Mouse (Mus musculus) liver, embryonic 11.5 days (tissue): ENCODE measurements at regions not wholly inside any gene's neighbourhood (a gene's known extent, or its start where the extent isn't known, plus 50 kb on each side); places are given as distances from the start of the nearest gene placed in this dataset.

ENCODE experiments used
- ATAC-seq: fragments of 200-750 bp; cut with Nextera tagmentation; replicated peaks from 2 replicates; pipeline ENCODE4 v1.8.0; 2017; ENCODE audit warnings: moderate number of reproducible peaks, mild to moderate bottlenecking, moderate TSS enrichment, moderate library complexity; ENCODE audit not compliant: low FRiP score
- DNase-seq: peaks from one replicate; pipeline ENCODE4 v3.0.0-alpha.2; 2017; ENCODE audit warnings: low spot score
- H3K27ac ChIP-seq: fragments of 300-500 bp; sonication (generic); 2 replicates; pipeline ENCODE4 v1.5.1; 2014; ENCODE audit warnings: mild to moderate bottlenecking, low read depth, low read length, control low read depth
- H3K27me3 ChIP-seq: fragments of 300-500 bp; sonication (generic); replicated peaks from 2 replicates; pipeline ENCODE4 v1.6.1; 2014; ENCODE audit warnings: low read length, mixed read lengths; ENCODE audit not compliant: control insufficient read depth, insufficient read depth
- H3K36me3 ChIP-seq: fragments of 300-500 bp; sonication (generic); 2 replicates; pipeline ENCODE4 v1.6.1; 2014; ENCODE audit warnings: mild to moderate bottlenecking, low read length, moderate library complexity, mixed read lengths; ENCODE audit not compliant: control insufficient read depth, insufficient read depth
- H3K4me1 ChIP-seq: fragments of 300-500 bp; sonication (generic); replicated peaks from 2 replicates; pipeline ENCODE4 v1.6.1; 2014; ENCODE audit warnings: low read length, mixed read lengths; ENCODE audit not compliant: control insufficient read depth, insufficient read depth
- H3K4me2 ChIP-seq: fragments of 300-500 bp; sonication (generic); 2 replicates; pipeline ENCODE4 v1.6.1; 2014; ENCODE audit warnings: mild to moderate bottlenecking, control low read depth, moderate library complexity
- H3K4me3 ChIP-seq: fragments of 300-500 bp; sonication (generic); 2 replicates; pipeline ENCODE4 v1.5.1; 2014; ENCODE audit warnings: low read depth, low read length, control low read depth
- H3K9ac ChIP-seq: fragments of 300-500 bp; sonication (generic); 2 replicates; pipeline ENCODE4 v1.6.1; 2014; ENCODE audit warnings: low read depth, low read length, control low read depth
- H3K9me3 ChIP-seq: fragments of 300-500 bp; sonication (generic); 2 replicates; pipeline ENCODE4 v1.6.1; 2016; ENCODE audit warnings: low read length, inconsistent platforms, mixed read lengths; ENCODE audit not compliant: control insufficient read depth
- WGBS: fragments of 180-500 bp; shearing (Covaris S2); extraction: QIAGEN DNeasy Blood & Tissue Kit; methylation state at CpG from one replicate; pipeline ENCODE4 v1.1.7; 2014; 5-methylcytosine and 5-hydroxymethylcytosine counted together

DNA sequence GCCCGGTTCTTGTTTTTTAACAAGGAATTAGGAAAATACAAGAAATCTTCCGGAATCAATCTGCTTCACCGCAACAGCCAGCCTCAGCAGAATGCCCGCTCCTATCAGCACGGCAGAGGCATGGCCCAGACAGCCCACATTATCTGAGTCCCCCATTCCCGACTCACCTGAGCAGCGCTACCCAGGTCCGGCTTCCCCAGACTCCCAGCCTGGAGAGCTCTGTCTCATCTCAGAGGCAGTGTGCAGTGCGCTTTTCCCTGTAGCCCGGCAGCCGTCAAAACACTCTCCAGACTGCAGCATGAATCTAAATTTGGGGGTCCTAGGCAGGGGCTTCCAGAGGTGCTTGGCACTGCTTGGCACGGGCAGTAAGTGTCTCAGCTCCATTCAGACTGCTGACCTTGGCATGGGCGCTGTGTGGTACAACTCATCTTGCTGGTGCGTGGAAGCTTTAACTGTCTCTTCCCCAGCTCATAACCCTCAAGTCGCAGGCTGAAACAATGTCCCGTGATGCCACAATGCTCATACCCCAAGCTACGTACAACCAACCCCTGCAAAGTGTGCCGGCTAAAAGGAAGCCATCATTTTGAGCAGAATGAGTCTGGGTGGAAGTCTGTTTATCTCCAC, 182.2 kb downstream of the Sox11 start:
- Histone ChIP-seq H3K27ac (no peak overlapping the region), H3K36me3 (no peaks in the 10 kb centered on the region), H3K9me3 (no peaks in the 10 kb centered on the region), H3K4me2 (no peak overlapping the region), H3K27me3 (no peaks in the 10 kb centered on the region), H3K4me1 (no peaks in the 10 kb centered on the region), H3K4me3 (no peak overlapping the region), H3K9ac (no peak overlapping the region)
- 76% methylated on average over 18 of the region's 18 CpGs for WGBS
- ATAC-seq (no peak), DNase-seq (no peak)

GRCm38 (mm10) chr12:27159416-27160062, 182.8 kb downstream of the Sox11 start:
- 80% methylated on average over 8 of the region's 8 CpGs for WGBS
- no peak for DNase-seq
- Histone ChIP-seq H3K27ac (no peak overlapping the region), H3K4me1 (no peaks in the 10 kb centered on the region), H3K9me3 (no peaks in the 10 kb centered on the region), H3K27me3 (no peaks in the 10 kb centered on the region), H3K9ac (no peak overlapping the region), H3K36me3 (no peaks in the 10 kb centered on the region), H3K4me3 (no peak overlapping the region), H3K4me2 (no peak overlapping the region)
- ATAC-seq, result no peak

DNA sequence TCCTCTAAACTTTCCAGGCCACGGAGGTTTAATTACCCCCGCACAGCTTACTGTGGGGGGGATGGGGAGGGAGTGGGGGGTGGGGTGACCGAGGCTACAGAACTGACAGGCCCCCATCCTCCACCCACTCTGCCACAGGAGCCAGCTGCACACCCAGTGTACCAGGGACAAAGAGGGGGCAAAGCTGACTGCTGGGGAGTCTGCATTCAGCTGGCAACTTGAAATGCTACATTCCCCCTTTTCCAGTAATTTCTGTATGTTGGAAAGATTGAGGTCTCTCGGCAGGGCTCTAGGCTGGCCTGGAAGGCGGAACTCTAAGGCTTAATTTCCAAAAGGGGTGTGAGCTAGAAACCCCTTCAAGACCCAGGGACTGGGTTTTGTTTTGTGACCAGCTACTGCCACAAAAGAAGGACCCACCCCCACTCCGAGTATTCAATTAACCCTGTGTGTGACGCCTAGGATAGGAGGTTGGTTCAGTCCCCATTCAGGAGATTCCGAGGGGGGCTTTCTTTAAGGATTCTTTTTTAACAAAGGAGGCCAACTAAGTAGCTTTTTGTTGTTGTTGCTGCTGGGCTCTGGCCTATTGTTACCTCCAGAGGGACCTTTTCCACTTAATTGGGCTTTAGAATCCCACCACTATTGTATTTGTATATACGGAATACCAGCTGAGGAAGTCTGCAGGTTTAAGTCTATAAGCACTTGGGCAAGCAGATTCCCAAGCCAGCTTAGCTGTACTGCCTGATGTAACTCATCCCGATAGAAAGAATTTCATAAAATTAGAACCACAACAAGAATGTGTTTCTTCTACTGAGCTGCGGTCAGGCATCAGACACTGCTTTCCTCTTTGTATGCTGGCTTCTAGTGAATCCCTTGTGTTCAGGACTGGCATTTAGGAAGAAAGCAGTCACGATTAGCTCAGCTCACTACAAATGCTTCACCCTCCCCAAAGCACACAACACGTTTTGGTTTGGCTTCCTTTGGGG, 191.2 kb downstream of the Sox11 start:
- Histone ChIP-seq H3K36me3 (no peaks in the 10 kb centered on the region), H3K4me2 (no peak overlapping the region), H3K27me3 (no peaks in the 10 kb centered on the region), H3K9me3 (no peaks in the 10 kb centered on the region), H3K4me1 (no peaks in the 10 kb centered on the region), H3K27ac (no peak overlapping the region), H3K9ac (no peak overlapping the region), H3K4me3 (no peak overlapping the region)
- 40% methylated on average over 13 of the region's 13 CpGs for WGBS
- ATAC-seq (no peak), DNase-seq (no peak)

- H3K36me3 ChIP-seq, result no peaks in the 10 kb centered on the region
- H3K4me1 ChIP-seq, result peaks cover 4% of the 10 kb centered on the region; the same call in 1 of the 2 replicates
- no peak overlapping the region for H3K9ac ChIP-seq
- no peak overlapping the region for H3K4me2 ChIP-seq
- no peaks in the 10 kb centered on the region for H3K9me3 ChIP-seq
- H3K4me3 ChIP-seq, result no peak overlapping the region
- no peak for ATAC-seq
- DNase-seq, result no peak
- no peak overlapping the region for H3K27ac ChIP-seq
- no peaks in the 10 kb centered on the region for H3K27me3 ChIP-seq
- WGBS, result 64% methylated on average over 8 of the region's 8 CpGs
These were observed 199.1 kb downstream of the Sox11 start for GRCm38 (mm10) chr12:27143310-27143709.

DNA sequence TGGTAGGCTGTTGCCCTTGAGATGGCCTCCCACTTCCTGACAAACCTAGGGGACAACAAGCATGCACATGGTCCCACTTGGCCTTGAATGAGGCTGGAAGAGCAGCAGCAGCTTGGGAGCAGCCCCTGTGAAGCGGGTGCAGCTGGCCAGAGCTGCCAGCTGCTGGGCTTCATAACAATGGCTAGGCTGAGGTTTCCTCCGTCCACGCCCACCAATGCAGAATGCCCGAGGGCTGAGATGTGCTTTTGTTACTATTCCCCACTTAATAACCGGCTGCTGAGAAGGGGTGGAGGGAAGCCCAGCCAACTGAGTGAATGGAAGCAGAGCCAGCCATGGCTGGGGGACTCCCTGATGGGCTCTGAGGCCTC, 202.1 kb downstream of the Sox11 start:
- H3K9me3 ChIP-seq, result no peaks in the 10 kb centered on the region
- no peak overlapping the region for H3K27ac ChIP-seq
- no peak overlapping the region for H3K9ac ChIP-seq
- H3K4me3 ChIP-seq, result no peak overlapping the region
- peaks cover 4% of the 10 kb centered on the region; the same call in 1 of the 2 replicates for H3K4me1 ChIP-seq
- no peaks in the 10 kb centered on the region for H3K36me3 ChIP-seq
- DNase-seq (no peak), ATAC-seq (no peak)
- H3K4me2 ChIP-seq, result no peak overlapping the region
- H3K27me3 ChIP-seq, result no peaks in the 10 kb centered on the region
- WGBS, result 48% methylated on average over 5 of the region's 5 CpGs

DNA sequence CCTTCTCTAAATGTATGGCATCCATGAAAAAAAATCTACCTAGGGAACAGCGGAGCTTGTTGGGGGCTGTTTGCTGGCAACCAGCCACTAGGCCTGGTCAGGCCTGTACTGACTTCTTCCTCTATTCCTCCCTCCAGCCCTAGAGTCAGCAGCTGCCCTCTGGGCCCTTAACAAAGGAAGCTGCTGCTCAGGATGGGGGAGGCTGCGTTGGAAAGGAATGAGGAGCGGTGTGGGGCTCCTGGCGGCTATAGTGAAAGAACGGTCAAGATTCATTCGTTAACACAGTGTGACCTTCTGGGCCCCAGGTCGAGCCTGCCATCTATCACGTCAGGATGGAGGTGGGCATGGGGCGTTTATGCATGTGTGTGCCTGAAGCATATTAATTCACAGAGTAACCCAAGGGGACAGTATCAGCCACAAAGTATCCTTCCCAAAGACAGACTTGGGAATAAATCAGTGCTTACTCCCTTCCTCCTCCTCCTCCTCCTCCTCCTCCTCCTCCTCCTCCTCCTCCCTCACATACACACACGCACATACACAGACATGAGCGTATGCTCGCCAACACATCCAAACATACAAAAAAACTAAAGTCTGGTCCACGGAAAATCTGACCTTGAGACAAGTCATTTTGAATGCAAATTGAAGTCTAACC, 202.6 kb downstream of the Sox11 start:
- DNase-seq (no peak), ATAC-seq (no peak)
- WGBS, result 49% methylated on average over 11 of the region's 13 CpGs

DNA sequence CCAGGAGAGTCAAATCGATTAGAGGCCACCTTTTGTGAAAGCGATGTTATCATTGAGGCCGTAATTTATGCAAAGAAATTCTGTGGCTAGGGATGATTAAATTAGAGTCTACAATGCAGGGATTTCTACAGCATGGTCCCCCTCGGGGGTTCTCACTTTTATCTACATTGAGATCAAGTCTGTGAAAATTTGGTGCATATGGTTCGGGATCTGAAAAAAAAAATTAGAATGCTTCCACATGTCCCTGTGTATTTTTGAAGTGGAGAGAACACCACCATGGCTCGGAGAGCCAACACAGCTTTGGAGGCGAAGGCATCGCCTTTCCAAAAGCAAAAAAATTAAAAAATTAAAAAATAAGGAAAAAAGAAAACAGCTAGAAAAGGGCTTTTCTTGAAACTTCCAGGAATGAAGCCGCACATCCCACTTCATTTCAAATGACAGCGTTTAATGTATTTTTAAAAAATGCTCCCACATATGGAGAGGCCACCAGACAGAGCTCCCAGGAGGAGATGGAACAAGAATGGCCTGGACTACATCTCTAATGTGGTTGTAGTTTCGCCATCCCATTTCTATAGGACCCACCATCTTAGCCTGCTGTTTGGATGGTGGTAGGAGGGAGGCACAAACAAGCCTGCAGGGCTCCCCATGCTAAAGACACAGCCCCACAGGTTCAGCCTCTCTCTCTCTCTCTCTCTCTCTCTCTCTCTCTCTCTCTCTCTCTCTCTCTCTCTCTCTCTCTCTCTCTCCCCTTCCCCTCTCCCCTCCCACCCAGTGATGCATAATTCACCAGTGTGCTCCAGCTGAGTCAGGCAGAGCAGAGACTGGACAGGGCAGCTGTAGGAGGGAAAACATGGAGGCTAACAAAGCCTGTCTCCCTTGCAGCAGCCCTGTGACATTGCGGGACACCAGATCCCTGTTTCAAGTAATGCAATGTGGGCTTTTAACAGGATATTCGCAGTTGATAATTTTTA, 203.4 kb downstream of the Sox11 start:
- Histone ChIP-seq H3K9ac (no peak overlapping the region), H3K4me2 (no peak overlapping the region), H3K4me3 (no peak overlapping the region), H3K36me3 (no peaks in the 10 kb centered on the region), H3K27ac (no peak overlapping the region; the same call in 1 of the 2 replicates), H3K9me3 (no peaks in the 10 kb centered on the region), H3K4me1 (peaks cover 4% of the 10 kb centered on the region; the same call in 1 of the 2 replicates), H3K27me3 (no peaks in the 10 kb centered on the region)
- 77% methylated on average over 13 of the region's 13 CpGs for WGBS
- no peak for DNase-seq
- ATAC-seq, result no peak

More for the DNA sequence above, 202.6 kb downstream of the Sox11 start:
- Histone ChIP-seq H3K4me3 (no peak overlapping the region), H3K9me3 (no peaks in the 10 kb centered on the region), H3K9ac (no peak overlapping the region), H3K36me3 (no peaks in the 10 kb centered on the region), H3K4me1 (peaks cover 4% of the 10 kb centered on the region; the same call in 1 of the 2 replicates), H3K4me2 (no peak overlapping the region), H3K27me3 (no peaks in the 10 kb centered on the region), H3K27ac (no peak overlapping the region; the same call in 1 of the 2 replicates)
